Mouse (Mus musculus) testis, adult 2 months (tissue): ENCODE results near the gene Myo5a. TPM values are rescaled to one million over a fixed set of nuclear protein-coding genes. Genes with fewer than 3 reads are reported as not detected.
A peak's percentile ranks its signal among the peaks of the same experiment; 100 is the strongest.

Experiments used
- H3K27ac ChIP-seq: fragments of 200-500 bp; 2 replicates; pipeline ENCODE4 v1.5.1; 2012; ENCODE audit warnings: low read depth, low read length; ENCODE audit not compliant: control insufficient read depth, insufficient read depth
- H3K27me3 ChIP-seq: fragments of 200-500 bp; 2 replicates; pipeline ENCODE4 v1.6.1; 2012; ENCODE audit warnings: mild to moderate bottlenecking, low read length, moderate library complexity; ENCODE audit not compliant: control insufficient read depth, insufficient read depth
- H3K36me3 ChIP-seq: fragments of 200-500 bp; 2 replicates; pipeline ENCODE4 v1.6.1; 2012; ENCODE audit warnings: mild to moderate bottlenecking, low read length; ENCODE audit not compliant: control insufficient read depth, insufficient read depth
- H3K4me1 ChIP-seq: fragments of 200-500 bp; 2 replicates; pipeline ENCODE4 v1.6.1; 2012; ENCODE audit warnings: low read length; ENCODE audit not compliant: control insufficient read depth, insufficient read depth
- H3K4me3 ChIP-seq: fragments of 200-500 bp; 2 replicates; pipeline ENCODE4 v1.5.1; 2012; ENCODE audit warnings: low read depth, mild to moderate bottlenecking, low read length, moderate library complexity, mixed read lengths; ENCODE audit not compliant: control insufficient read depth
- CTCF ChIP-seq: fragments of 200-500 bp; IDR thresholded peaks from 2 replicates; pipeline ENCODE4 v1.5.1; 2012; ENCODE audit warnings: low read depth, mild to moderate bottlenecking, inconsistent platforms, low read length, moderate library complexity; ENCODE audit not compliant: control insufficient read depth, insufficient read depth, insufficient replicate concordance
- POLR2A ChIP-seq: fragments of 200-500 bp; IDR thresholded peaks from 2 replicates; pipeline ENCODE4 v1.6.1; 2012; ENCODE audit warnings: low read depth, mild to moderate bottlenecking, inconsistent platforms, low read length, moderate library complexity; ENCODE audit not compliant: control insufficient read depth
- polyA plus RNA-seq: library from polyadenylated mRNA; depleted of rRNA; stranded (reverse); fragments of >200 nt; gene quantifications from 2 replicates; pipeline ENCODE4 v1.2.3, GENCODE M21; 2012

The Myo5a gene
- polyA plus RNA-seq, 1 experiment, result 7.6 TPM

DNA sequence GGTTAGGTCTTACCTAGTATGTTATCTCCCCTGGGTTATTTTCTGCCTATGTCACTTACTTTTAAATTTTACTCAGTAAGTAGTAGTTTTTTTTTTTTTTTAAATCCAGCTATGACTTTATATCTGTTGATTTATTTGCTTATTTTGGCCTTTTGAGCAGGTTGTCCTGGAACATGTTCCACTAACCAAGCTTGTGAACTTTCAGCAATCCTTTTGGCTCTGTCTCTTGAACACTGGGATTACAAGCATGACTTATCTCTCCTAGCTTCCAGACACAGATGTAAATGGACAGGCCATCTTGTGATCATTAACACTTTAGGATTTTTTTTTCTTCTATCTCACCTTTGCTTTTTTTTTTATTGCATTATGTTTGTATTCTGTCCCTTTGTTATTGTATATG is 23.7 kb upstream of the Myo5a start:
- Histone ChIP-seq H3K36me3 (no peaks in the 10 kb centered on the region), H3K27me3 (no peaks in the 10 kb centered on the region), H3K27ac (no peak overlapping the region), H3K4me1 (no peaks in the 10 kb centered on the region), H3K4me3 (no peak overlapping the region)
- no peak for TF ChIP-seq POLR2A
- no peak for TF ChIP-seq CTCF

DNA sequence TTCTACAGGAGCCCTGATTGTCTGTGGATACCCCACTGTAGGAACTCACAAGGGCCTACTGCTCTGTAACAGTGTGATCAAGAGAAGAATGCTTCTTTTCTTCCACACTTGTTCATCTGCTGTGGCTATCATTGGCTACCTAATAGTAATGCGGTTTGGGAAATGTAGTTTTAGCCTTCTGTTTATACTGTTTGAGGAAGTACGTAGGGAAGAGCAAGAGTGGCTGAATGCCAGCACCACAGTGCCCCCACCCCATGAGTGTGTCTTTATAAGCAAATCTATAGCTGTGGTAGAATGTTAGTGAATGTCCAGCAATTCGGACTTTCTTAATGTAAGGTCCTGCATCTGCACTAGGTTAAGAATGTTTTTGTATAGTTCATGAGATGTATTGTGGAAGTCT is 21.7 kb upstream of the Myo5a start:
- Histone ChIP-seq H3K4me1 (no peaks in the 10 kb centered on the region), H3K36me3 (no peaks in the 10 kb centered on the region), H3K27me3 (no peaks in the 10 kb centered on the region), H3K27ac (no peak overlapping the region), H3K4me3 (no peak overlapping the region)
- TF ChIP-seq CTCF (no peak), POLR2A (no peak)

DNA sequence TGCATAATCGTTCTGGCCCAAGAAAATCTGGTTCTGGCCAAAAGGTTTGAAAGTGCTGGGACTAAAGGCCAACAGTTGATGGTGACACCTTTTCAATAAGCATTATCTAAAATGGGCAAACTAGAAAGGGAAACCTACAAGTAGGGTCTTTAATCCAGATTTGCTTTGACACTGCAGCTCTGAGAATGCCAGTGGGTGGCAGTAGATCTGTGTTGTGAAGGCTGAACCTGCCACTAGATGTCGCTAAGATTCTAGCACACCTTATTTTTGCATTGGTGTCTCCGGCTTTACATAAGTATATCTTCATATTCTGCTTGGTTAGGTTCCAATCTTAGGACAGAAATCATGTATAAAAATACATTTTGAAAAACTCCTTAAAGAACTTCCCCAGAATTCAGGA is 20.8 kb upstream of the Myo5a start:
- no peaks in the 10 kb centered on the region for H3K27me3 ChIP-seq
- H3K27ac ChIP-seq, result no peak overlapping the region
- H3K4me3 ChIP-seq, result no peak overlapping the region
- H3K36me3 ChIP-seq, result no peaks in the 10 kb centered on the region
- TF ChIP-seq CTCF (no peak), POLR2A (no peak)
- H3K4me1 ChIP-seq, result no peaks in the 10 kb centered on the region

DNA sequence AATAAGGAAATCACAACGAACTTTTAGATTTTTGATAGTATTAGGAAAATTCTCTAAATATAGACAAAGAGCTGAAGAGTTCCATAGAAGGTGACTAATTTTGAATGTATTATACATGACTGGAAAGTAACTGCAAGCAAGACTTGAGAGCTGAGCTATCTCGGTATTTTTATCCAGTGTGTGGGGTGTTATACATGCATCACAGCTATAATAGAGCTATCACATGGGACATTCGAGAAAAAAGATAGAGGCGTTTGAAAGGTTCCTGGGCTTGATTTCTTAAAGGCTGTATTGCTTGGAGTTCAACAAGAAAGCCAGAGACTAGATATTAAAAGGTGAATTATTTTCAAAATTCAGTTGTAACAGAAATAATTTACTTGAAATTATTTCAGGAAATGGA is 19.0 kb upstream of the Myo5a start:
- Histone ChIP-seq H3K27ac (no peak overlapping the region), H3K4me3 (no peak overlapping the region), H3K27me3 (no peaks in the 10 kb centered on the region), H3K4me1 (no peaks in the 10 kb centered on the region), H3K36me3 (no peaks in the 10 kb centered on the region)
- no peak for TF ChIP-seq POLR2A
- TF ChIP-seq CTCF, result no peak

DNA sequence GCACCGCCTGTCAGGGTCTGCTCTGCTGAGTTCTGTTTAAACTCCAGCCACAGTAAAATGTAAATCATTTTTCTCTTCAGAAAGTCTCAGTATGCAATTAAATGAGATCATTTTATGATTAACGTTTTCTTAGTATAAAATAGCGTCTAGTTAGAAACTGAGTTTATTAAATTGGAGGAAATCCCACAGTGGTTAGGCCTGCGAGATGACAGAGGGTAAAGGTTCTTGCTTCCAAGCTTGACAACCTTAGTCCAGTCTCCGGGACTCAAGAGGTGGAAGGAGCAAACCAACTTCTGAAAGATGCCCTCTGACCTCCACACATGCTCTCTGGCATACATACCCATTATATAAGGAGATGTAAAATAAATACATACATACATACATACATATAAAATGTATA is 15.8 kb upstream of the Myo5a start:
- H3K36me3 ChIP-seq, result no peaks in the 10 kb centered on the region
- no peaks in the 10 kb centered on the region for H3K27me3 ChIP-seq
- H3K4me3 ChIP-seq, result no peak overlapping the region
- H3K27ac ChIP-seq, result no peak overlapping the region
- TF ChIP-seq POLR2A (no peak), CTCF (no peak)
- no peaks in the 10 kb centered on the region for H3K4me1 ChIP-seq

DNA sequence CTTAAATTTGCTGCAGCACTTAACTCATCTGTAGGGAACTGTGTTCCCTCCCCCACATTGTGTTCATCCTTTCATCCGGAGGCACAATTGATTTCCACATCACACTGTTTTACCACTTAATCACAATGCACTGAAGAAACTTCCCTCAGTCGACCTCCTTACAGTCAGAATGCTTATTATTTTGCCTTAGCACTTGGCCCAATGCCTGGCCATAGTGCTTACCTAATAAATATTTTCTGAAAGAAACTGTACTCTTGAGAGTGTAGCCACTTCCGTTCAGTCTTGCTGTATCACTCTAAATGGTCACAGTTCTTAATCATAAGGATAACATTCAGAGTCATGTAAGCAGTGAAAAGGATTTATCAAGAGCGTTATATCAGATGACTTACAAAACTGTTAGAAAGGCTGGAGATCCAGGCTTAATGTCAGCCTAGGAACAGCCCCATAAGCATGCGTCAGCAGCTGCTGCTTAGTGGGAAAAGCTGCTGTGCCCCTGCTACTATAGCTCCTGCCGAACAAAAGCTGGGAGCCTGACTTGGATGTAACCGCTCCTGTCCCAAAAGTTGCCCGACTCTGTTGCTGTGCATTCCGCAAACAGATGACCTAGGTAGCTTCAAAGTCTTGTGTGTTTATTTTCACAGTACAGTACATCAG is 6.0 kb upstream of the Myo5a start:
- H3K27me3 ChIP-seq, result no peaks in the 10 kb centered on the region
- H3K4me1 ChIP-seq, result no peaks in the 10 kb centered on the region
- H3K36me3 ChIP-seq, result no peaks in the 10 kb centered on the region
- H3K27ac ChIP-seq, result no peak overlapping the region
- no peak for TF ChIP-seq POLR2A
- TF ChIP-seq CTCF, result no peak
- no peak overlapping the region for H3K4me3 ChIP-seq

DNA sequence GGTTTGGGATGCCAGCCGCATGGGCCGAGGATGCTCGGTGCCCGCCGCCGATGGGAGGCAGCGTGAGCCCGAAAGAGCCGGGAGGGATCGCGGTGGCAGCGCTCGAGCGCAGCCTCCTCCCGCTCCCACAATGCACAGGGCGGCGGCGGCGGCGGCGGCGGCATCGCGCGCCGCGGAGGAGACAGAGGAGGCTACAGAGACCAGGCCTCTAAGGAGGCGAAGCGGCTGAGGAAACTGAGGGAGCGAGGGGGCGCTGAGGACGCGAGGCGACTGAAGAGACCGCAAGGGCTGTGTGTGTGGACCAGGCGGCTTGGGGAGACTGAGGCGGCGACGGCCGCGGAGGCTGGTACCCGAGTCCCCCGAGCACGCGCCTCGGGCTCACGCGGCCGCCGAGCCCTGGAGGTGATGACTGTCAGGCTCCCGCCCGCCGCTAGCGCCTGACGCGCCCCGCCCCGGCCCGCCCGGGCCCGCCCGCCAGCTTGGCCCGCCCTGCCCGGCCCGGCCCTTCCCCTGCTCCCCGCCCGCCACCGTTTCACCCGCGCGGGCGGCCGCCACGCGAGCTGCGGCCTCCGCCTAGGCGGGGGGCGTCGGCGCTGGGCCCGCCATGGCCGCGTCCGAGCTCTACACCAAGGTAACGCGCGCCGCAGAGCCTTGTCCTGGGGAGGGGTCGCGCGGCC is 352 bp downstream of the Myo5a start:
- Histone ChIP-seq H3K4me1 (peaks cover 9% of the 10 kb centered on the region), H3K27me3 (no peaks in the 10 kb centered on the region), H3K36me3 (no peaks in the 10 kb centered on the region), H3K4me3 (peak overlapping the region; percentile 84), H3K27ac (peak overlapping the region; percentile 86)
- TF ChIP-seq POLR2A, result peak; percentile 41
- 0 out of 2 replicates have a peak, but pooled peaks have one; percentile 3 for TF ChIP-seq CTCF
